Mouse (Mus musculus) left cerebral cortex, adult 9 months (tissue): ENCODE results near the gene Iqcf4.

Source experiments
- DNase-seq, 2 experiments: peaks; one replicate each; pipeline ENCODE4 v3.0.0; 2022; ENCODE audit warnings: low spot score in 2 of 2

Iqcf4 gene

DNA sequence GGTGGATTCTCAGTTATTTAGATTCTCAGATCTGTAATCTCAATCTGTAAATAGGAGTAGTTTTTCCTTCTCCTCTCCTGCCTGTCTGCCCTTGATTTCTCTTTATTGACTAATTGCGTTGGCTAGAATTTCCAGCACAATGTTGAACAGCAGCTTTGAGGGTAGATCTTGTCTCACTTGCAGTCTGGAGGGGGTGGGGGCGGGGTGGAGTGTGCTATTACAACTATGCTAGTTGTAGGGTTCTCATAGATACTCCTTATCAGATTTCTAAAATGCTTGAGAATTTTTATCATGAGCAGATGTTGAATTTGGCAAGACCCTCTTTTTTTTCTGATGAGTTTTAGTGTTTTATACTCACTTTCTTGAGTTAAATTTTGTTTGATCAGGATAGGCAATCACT, 51.4 kb downstream of the Iqcf4 start:
- no peak for DNase-seq
